Mouse (Mus musculus) left cerebral cortex, adult 11 months (tissue): ENCODE data around the gene Acp4.
"Not testable (repeated sequence)": the region's sequence is repeated elsewhere in the genome, so short reads cannot be mapped to it uniquely, and the experiment has no call there.

Experiments used
- DNase-seq: peaks from one replicate; pipeline ENCODE4 v3.0.0; 2022; ENCODE audit warnings: low spot score

Acp4 gene

DNA sequence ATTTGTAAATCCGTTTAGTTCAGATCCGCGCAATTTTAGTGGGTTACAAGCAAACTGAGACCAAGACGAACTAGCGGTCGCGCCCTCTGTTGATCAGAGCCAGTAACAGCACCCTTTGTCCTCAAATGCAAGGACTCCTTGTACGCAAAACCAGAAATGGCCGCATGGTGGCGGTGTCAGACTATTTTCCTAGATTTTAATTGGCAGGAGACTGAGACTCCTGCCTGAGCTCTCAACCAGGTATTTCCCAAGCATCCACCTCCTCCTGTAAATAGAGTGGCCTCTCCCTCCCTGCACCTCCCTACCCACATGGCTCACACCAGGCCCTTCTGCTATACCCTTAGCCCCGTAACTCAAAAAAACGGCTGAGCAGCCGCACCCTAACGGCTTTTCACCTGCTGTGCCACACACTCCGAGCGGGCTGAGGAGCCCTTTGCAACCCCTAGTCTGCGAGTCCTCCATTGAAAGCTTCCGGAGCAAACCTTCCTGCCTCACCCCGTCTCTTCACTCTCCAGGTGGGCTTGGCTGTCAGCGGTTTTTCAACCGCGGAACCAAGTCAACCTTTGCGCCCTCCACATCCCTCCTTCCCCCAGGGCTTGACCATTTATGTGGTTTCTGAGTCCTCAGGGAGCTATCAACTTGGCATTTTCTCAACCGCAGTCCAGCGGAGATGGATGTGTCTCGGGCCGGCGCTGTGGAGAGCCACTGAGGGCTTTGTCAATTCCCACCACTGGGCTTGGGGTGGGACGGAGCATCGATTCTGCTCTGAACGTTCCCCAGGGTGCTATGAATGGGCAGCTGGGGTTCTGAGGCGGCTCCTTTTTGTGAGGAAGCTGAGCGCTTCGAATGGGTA lies 5.8 kb upstream of the Acp4 start:
- DNase-seq: peak; percentile 88

GRCm38 (mm10) chr7:44261147-44261546 lies 4.0 kb upstream of the Acp4 start, which contains the start of gene Gm15517:
Gm15517 (plus strand) TSS chr7:44261447.
- no peak for DNase-seq

DNA sequence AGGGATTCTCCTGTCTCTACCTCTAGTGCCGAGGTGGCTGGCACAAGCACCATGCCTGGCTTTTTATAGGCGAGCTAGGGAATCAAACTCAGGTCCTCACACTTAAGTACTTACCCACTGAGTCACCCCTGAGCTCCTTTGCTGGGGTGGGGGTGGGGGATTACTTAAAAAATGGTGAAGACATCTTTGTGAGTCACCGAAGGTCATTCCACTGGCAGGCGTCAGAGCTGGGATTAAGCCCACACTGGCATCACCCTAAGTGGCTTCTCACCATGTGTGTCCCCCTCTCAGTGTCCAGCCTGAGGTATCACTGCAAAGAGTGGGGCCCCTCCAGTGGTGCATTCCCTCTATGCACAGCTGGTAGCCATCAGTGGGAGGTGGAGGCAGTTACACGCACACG lies 3.2 kb upstream of the Acp4 start:
- no peak for DNase-seq

DNA sequence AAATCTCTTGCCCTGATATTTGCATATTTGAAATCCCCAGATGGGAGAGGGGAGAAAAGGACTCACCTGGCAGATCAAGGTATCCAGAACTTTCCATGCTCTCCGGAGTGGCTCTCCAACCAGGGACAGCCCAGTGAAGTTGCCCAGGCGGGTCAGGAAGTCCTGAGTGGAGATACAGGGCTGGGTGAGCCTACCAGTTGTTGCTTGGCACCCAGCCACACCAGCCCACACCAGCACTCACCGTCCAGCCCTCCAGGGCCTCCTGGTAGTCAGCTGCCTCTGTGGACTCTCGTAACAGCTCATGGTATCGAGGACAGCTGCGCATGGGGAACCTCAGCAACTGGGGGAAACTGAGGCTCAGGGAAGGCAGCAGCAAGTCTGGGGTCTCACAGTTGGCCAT lies 2.2 kb downstream of the Acp4 start:
- DNase-seq: no peak

DNA sequence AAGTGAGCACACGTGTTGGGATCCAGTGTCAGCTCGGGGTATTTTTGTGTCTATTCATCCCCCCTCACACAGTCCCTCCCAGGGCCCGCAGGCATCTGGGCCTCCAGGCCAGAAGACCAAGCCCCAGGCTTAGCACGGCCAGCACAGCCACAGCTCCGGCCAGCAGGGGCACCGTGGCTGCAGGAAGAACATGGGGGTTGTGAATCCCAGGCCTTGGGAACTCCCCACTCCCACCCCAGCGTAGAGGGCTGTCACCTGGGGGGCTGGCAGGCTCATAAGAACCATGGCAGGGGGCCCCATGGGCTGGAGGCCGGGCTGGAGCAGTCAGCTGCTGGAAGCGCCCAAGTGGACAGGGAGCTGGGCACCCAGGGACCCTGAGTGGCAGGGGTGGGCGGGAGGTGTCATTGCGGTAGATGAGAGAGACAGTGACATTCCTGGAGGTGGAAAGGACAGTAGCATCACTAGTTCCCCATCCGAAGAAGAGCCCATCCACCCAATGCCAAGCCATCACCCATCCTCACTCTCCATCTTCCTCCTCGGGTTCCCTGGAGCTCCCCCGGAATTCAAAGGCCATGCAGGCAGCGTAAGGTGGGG lies 4.1 kb downstream of the Acp4 start:
- no peak for DNase-seq

DNA sequence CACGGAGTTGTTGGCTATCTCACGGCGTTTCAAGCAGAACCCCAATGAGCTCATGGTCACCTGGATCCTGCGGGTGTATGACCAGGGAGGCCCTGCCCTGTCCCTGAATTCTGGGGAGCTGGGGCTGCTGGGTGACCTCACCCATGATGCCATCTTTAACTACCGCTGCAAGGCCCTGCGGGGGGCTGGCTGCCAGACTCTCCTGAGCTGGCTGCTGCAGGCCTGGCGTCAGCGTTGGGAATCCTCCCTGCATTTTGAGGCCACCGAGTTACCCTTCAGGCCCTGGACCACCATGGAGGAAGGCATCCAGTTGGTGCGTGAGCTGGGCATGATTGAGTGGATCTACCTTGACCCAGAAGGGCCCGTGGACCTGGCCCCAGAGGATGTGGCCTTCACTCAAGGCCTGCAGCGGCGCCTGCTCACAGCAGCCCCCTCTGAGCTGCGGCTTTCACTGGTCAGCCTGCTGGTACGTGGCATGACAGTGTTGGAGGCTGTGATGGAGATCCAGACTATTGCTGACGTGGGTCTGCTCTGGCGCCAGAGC lies 6.4 kb downstream of the Acp4 start:
- DNase-seq: not testable (repeated sequence)

DNA sequence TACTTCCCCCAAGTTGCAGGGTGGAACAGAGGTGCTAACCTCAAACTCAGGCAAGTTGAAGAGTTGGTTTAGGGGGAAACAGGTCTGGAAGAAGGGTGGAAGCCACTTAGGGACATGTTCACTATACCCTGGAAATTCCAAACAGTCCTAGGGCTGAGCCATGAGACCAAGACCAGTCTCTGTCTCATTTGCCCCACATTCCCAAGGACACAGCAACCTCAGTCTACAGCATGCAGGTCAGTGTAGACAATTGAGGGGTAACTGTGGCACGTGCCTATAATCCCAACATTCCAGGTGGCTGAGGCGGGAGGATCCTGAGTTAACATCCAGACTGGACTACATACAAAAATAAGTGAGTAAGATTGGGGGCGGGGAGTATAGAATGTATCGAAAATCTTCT lies 7.9 kb downstream of the Acp4 start:
- DNase-seq: no peak

GRCm38 (mm10) chr7:44247971-44248370 lies 9.2 kb downstream of the Acp4 start:
- no peak for DNase-seq

DNA sequence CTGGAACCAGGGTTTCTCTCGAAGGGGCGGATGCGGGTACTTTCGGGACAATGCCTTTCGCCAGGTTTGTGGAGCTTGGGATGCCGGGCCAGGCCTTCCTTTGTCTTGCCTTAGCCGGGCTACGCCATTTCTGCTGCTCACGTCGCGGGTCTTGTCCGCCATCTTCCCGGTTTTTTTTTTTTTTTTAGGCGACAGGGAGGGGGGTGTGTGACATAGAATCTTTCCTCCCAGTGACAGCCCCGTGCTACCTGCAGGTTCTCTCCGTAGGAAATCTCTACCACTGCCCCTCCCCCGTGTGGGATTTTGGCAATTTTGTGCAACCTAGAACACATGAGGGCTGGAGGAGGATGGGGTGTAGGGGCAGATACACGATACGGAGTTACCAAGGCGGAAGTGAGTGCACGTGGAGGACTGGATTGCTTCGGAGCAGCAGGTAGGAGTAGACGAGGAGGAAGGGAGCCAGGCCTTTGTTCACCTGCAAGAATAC lies 10.2 kb downstream of the Acp4 start:
- DNase-seq: peak; percentile 33

DNA sequence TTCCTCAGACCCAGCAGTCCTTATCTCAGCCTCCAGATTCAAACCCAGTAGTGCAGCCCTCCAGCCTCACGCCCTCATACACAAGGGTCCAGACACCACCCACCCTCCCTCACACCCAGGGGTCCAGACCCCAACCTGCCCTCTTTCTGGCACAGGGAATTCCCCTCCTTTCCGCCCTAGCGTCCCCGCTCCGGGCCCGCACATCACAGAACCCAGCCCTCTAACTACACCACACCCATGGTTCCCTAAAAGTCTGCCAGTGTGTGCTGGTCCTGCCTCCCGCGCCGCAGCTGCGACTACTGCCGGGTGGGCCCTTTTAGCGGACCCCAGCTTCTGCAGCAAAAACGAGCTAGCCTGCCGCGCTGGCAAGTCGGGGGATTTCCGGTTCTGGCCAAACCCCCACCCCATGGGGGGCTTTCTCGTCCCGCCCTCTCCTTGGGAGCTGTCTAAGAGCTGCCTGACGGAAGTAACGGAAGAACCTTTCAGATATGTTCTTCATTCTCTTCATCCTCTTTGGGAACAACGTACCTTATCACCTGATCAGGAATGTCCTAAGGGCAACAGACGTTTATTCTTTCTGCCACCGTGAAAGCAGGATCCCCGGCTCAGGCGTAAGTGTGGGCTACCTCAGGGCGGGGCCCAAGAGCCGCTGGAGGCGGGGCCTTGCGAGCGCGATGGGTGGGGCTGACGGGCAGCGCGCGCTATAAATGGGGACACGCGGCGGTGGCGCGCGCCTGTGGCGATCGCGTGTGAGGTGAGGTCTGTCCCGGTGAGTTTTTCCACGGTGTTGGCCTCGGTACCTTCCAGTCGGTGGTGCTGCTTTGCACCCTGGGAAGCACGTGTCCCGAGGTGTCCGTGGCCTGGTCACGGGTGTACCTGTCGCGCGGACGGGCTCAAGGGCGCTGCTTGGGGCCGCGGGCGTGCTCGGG lies 10.9 kb downstream of the Acp4 start, which contains the start of the genes 1700028J19Rik and 2410002F23Rik:
Gene 1700028J19Rik (minus strand): TSS at position 641 of the 929 bp plus-strand sequence.
Gene 2410002F23Rik (plus strand): TSS at position 668 of the 929 bp plus-strand sequence.
- peak; percentile 87 for DNase-seq

DNA sequence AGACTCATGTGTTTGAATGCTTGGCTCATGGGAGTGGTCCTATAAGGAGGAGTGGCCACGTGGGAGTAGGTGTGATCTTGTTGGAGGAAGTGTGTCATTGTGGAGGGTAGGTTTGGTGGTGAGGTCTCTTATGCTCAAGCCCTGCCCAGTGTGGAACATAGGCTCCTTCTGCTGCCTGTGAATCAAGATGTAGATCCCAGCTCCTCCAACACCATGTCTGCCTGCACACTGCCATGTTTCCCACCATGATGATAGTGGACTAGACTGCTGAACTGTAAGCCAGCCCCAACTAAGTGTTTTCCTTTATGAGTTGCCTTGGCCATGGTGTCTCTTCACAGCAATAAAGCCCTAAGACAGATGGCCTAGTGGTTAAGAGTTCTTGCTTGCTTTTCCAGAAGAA lies 13.1 kb downstream of the Acp4 start:
- DNase-seq: no peak

DNA sequence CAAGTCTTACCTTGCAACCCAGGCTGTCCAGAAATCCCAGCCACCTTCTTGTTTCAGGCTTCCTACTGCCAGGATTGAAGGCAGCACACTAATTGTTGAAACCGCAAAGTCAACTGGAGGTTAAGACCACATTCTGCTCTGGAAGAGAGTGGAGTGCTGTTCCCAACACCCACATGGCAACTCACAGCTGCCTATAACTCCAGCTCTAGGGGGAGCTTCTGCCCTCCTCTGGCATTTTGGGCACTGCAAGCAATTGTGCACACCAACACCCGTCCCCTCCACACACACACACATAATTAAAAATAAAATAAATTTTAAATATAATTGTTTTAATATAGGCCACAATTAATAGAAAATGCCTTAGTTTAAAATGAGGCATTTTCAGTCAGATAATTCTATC lies 16.0 kb downstream of the Acp4 start:
- DNase-seq: no peak

DNA sequence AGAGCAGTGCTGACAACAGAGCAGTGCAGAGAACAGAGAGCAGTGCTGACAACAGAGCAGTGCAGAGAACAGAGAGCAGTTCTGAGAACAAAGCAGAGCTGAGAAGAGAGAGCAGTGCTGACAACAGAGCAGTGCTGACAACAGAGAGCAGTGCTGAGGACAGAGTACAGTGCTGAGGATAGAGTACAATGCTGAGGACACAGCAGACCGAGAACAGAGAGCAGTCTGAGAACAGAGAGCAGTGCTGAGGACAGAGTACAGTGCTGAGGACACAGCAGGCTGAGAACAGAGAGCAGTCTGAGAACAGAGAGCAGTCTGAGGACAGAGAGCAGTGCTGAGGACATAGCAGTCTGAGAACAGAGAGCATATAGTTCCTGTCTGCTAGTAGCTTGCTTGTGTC lies 16.5 kb downstream of the Acp4 start:
- no peak for DNase-seq

DNA sequence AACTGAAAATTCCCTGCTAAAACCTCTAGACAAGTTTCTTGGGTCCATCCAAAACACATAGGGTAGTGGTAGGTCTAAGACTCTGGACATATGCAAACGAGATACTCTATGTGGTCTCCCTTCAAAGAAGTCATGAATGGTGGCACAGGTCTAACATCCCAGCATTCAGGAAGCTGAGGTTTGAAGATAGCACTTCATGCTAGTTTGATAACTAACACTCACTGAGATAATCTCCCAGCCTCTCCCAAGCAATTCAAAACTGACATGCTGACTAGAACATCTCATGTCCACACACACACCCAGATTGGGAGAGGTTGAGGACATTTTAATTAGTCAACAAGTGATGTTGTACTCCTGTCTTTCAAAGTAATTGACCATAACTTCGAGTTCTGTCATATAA lies 17.3 kb downstream of the Acp4 start:
- no peak for DNase-seq

GRCm38 (mm10) chr7:44235909-44236308 lies 21.3 kb downstream of the Acp4 start, which contains the start of gene Gm36864:
Gm36864 (plus strand) TSS chr7:44236177.
- no peak for DNase-seq

DNA sequence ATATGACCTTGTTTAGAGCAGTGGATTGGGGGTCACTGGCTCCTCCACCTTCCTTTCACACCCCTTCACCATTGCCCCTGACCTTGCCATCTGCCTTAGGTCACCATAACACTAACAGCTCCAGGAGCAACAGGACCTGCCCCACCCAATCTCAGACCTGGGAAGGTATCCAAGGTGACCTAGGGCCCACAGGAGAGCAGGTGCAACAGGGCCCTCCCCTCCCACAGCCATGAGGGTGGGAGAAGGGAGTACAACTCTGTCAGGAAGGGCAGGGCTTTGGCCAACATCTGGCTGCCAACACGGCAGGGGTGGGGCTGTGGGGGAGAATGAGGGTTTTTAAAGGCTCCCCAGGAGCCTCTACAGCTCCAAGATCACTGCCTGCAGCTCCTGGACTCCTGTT lies 32.1 kb downstream of the Acp4 start, which contains the start of gene Klk1:
Gene Klk1 (plus strand): TSS at position 285 of the 400 bp plus-strand sequence.
- DNase-seq: no peak

DNA sequence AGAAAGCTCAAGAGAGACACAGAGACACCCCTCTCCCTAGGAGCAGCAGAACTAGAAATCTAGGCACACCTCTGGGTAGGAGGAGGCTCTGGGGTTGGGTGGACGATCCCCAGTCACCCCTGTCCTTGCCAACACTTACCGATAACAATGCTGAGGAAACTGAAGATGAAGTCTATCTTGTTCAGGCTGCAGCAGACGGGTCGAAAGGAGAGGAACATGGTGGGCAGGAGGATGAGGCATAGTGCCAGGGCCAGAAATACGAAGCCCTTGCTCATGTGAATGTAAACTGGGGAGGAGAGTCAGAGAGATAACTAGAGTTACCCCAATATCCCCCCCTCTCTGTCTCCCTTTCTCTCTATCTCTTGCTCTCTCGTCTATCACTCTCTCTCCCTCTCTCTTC lies 34.8 kb downstream of the Acp4 start:
- DNase-seq: not testable (repeated sequence)

- not testable (repeated sequence) for DNase-seq
These were observed 35.6 kb downstream of the Acp4 start for GRCm38 (mm10) chr7:44221601-44222000.

DNA sequence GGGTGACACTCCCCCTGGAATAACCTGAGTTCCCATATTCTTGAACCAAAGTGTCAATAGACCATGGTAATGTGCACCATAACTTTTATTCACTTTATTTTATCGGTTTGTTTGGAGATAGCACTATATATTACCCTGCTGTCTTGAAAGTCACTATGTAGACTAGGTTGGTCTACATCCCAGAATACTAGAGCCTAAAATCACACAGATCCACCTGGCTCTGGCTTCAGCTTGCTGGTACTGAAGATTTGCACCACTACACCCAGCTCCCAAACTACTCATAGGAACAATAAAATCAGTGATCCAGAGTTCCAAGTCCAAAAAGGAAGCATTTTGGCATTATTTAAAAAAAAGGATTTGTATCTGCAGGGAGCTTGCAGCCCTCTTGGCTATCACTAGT lies 41.5 kb downstream of the Acp4 start, which contains the start of gene Klk1b5:
Gene Klk1b5 (plus strand): TSS at position 301 of the 400 bp plus-strand sequence.
- no peak for DNase-seq

GRCm38 (mm10) chr7:44208307-44208706 lies 48.9 kb downstream of the Acp4 start:
- no peak for DNase-seq

DNA sequence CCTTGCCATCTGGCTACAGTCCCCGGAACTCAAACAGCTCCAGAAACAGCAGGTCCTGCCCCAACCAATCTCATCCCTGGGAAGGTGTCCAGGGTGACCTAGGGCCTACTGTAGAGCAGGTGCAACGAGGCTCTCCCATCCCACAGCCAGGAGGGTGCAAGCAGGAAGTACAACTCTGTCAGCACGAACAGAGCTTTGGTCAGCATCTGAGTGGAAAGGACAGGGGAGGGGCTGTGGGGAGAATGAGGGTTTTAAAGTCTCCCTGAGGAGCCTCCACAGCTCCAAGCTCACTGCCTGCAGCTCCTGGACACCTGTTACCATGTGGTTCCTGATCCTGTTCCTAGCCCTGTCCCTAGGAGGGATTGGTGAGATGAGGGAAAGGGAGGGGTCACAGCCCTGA lies 50.0 kb downstream of the Acp4 start, which contains the start of gene Klk1b4:
Gene Klk1b4 (plus strand): TSS at position 301 of the 400 bp plus-strand sequence.
- DNase-seq: not testable (repeated sequence)
